Mouse (Mus musculus): Measurements from ENCODE around the gene Rgs12. TPM values are rescaled to one million over a fixed set of nuclear protein-coding genes. Genes with fewer than 3 reads are reported as not detected.

The Rgs12 gene
- total RNA-seq (2021), result 10 to 100 TPM; 15.6 to 16.2 TPM

GRCm38 (mm10) chr5:34948861-34949760 is at the start of gene Rgs12:
Gene Rgs12 (plus strand): TSS chr5:34949445.
- intact Hi-C loops (cut with DNase I), result no loop called here
- peak; percentile 85 to 89 for DNase-seq

DNA sequence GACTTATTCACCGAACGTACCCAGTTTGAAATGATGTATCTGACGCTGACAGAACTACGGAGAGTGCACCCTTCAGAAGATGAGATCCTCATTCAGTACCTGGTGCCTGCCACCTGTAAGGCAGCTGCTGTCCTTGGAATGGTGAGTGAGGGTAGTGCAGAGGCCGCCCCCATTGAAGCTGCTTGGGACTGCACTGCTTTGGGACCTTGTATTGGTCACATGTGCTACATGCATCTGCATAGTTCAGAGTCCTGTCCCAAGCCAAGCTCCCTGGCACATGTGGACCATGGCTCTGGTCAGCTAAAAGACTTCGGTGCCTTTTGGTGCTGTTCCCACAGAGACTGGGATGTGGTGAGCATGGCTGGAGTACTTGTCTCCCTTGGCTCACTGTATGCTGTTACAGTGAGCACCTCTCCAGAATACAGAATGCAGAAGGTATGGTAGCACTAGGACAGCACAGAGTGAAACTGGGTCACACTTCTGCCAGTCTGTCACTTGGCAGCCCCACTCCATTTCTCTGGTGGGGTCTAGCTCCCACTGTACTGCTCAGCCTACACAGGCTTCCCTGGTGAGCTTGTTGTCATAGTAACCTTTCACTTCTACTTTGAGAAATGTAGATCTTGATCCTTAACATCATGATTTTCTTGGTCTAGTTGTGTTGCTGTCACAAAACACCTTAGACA is 49.3 kb upstream of the Rgs12 start:
- intact Hi-C loops (cut with DNase I), result no loop called here
- no peak for DNase-seq

DNA sequence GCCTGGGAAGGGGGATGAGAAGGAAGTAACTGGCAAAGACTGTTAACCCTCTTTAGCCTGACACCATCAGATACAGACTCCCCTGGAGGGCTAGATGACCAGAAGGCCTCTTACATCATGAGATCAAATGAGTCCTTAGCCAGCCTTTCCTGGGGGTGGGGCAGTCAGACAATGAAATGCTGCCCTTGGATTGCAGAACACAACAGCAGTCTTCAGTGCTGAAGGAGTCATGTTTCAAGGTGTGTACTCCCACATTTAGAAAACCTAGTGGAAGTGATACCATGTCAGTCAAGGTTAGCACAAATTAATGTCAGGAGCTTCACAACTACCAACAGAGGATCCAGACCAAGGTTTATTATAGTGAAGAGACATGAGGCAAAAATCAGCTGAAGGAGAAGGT is 46.9 kb upstream of the Rgs12 start:
- no peak for DNase-seq
- intact Hi-C loops (cut with DNase I), result no loop called here

DNA sequence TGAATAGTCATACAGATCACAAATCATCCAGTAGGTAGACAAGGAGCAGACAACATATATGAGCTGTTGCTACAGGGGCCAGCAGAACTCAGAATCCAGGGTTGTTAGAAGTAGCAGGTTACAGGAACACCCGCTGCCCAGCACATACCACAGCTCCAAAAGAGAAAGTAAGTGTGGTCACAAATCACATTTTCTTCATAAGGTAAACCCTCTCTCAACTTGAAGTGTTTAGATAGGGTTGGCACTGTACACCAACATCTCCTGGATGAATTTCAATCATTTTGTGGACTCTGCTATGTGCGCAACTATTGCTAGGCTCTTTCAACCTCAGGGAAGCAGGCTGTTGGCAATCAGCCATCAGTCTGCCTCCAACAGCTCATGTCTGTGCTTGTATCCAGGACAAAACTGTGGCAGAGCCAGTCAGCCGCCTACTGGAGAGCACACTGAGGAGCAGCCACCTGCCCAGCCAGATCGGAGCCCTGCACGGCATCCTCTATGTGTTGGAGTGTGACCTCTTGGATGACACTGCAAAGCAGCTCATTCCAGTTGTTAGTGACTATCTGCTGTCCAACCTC is 46.3 kb upstream of the Rgs12 start:
- intact Hi-C loops (cut with DNase I), result no loop called here
- DNase-seq, result peak; percentile 23

DNA sequence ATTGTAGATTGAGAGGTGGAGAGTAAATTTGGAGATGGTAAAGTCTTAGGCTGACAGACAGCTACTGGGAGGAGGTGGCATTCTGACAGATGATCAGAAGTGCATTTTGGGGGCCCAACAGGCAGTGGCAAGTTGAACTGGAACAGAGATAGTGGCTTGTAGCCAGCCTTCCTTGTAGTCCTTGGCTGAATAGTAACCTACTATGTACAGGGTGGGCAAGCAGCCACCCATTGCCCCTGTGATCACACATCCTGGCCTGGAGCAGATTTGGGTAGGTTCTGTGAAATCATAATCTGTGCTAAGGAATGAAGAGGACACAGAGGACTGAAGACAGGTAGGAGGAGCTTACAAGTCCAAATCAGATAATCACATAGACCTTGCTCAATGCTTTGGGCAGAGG is 44.8 kb upstream of the Rgs12 start:
- intact Hi-C loops (cut with DNase I), result no loop called here
- DNase-seq, result no peak

GRCm38 (mm10) chr5:34907230-34907629 is 42.0 kb upstream of the Rgs12 start:
- intact Hi-C loops (cut with DNase I), result no loop called here
- no peak for DNase-seq

GRCm38 (mm10) chr5:34907910-34908725 is 41.1 kb upstream of the Rgs12 start, which contains the start of gene Msantd1:
Gene Msantd1 (plus strand): TSS chr5:34908012.
- intact Hi-C loops (cut with DNase I), result no loop called here
- no peak for DNase-seq

GRCm38 (mm10) chr5:34908726-34909633 is 40.3 kb upstream of the Rgs12 start:
- intact Hi-C loops (cut with DNase I), result no loop called here
- DNase-seq, result no peak

DNA sequence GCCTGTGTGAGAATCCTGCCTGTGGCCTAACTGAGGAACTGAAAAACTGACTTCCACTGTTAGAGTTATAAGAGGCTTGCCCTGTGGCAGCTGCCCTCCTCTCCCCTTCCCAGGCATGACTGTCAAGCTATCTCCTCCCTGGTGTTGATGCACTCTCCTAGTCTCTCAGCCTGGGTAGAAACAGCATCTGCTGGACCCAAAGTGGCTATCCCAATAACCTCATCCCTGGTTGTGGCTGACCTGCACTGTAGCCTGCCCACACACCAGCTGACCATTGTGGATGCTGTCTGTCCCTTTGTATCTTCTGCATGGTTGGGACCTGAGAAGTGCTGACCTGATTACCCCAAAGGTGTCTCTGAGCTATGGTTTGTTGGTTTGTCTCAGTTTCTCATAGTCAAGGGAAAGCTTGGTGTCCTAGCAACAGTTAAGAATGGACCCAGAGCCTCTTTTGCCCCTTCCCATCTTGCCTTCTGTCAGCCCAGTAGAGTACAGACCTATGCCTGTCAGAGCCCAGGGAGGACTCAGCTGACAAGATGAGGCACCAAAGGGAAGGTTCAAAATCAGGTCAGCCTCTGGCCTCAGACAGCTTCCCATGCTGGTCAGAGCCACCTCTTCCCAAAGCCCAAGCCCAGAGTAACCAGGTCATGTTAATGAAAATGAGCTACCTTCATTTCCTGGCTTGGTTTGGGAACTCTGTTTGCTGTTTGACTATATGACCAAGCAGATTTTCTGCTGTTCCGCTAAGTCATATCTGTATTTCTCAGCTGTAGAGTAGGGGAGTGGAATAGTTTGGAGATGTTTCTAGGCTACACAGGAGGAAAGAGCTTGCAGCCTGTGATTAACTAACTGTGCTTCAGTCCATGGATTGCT is 39.4 kb upstream of the Rgs12 start:
- DNase-seq, result no peak

DNA sequence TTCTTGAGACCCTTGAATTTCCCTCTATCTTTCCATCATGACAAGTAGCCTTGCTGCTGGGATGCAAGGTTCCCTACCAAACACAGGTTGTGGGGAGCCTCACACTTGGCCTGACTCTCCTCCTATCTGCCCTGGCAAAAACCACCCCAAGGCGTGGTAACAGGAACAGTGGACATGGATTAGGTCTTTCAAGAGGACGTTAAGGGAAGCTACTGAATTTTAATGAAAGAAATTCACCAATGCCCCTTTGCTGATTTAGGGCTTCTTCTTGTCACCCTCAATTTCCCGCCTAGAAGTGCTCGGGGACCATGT is 38.8 kb upstream of the Rgs12 start:
- no peak for DNase-seq
- intact Hi-C loops (cut with DNase I), result no loop called here

More for the DNA sequence above, 39.4 kb upstream of the Rgs12 start:
- intact Hi-C loops (cut with DNase I), result no loop called here

- DNase-seq, result peak; percentile 78 to 82
- intact Hi-C loops (cut with DNase I), result loop anchor here (1.0 to 2.0 kb wide), 3 partner anchors 71 to 128 kb away; no protein-coding TSS in a partner anchor
Observed at GRCm38 (mm10) chr5:34915801-34916200, 33.4 kb upstream of the Rgs12 start.

GRCm38 (mm10) chr5:34917234-34917655 is 32.0 kb upstream of the Rgs12 start:
- DNase-seq, result no peak
- intact Hi-C loops (cut with DNase I), result no loop called here

GRCm38 (mm10) chr5:34918785-34919184 is 30.5 kb upstream of the Rgs12 start:
- DNase-seq, result no peak
- intact Hi-C loops (cut with DNase I), result no loop called here

DNA sequence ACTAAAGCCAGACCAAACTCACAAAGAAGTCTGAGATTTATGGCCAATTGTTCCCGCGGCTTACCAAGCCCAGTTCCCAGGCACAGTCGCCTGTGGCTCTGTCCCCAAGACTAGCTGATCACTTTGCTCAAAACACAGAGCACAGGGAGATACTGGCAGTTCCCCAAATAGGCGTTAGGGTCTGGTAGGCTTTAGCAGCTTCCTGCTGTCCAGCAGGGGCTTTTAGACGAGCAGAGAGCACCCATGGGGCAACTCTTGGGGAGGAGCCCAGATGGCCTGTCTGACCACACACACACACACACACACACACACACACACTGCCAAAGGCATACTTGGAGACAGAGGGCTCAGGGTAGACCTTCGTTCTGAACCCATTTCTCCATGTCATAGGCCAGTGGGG is 26.7 kb upstream of the Rgs12 start:
- intact Hi-C loops (cut with DNase I), result no loop called here
- no peak for DNase-seq

DNA sequence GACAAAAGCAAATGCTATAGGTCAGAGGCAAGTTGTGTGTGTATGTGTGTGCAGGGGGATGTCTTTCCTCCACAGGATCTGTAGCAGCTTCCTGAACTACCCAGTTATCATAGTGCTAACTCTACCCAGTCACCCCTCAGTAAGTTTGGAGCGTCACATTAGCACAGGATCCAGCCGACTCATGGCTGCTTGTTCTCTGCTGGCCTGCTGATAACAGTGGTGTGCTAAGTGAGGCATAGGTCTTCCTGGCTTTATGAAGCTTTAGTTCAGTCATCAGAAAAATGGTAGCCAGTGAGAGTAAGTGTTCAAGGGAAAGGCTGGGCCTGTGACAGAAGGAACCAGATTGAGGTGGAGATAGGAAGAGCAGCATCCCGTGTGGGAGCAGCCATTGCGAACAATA is 25.3 kb upstream of the Rgs12 start:
- intact Hi-C loops (cut with DNase I), result no loop called here
- no peak for DNase-seq

- intact Hi-C loops (cut with DNase I), result no loop called here
- no peak for DNase-seq
Observed at GRCm38 (mm10) chr5:34924519-34924918, 24.7 kb upstream of the Rgs12 start.

DNA sequence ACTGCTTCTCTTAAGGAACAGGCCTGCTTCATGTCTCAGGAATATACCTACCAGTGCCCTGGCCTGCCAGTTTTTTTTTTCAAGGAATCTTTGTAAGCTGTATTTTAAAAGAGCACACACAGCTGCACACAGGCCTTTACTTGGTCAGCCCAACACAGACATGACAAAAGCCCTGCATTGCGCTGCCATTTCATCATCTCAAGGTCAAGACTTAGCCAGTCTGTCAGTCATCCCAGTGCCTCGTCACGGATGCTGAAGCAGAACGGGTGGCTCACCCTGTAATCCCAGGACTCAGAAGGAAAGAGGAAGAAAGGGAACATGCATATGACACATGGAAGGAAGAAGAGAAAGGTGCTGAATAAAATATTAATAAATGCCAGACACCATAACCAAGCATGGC is 21.6 kb upstream of the Rgs12 start:
- intact Hi-C loops (cut with DNase I), result no loop called here
- DNase-seq, result no peak

DNA sequence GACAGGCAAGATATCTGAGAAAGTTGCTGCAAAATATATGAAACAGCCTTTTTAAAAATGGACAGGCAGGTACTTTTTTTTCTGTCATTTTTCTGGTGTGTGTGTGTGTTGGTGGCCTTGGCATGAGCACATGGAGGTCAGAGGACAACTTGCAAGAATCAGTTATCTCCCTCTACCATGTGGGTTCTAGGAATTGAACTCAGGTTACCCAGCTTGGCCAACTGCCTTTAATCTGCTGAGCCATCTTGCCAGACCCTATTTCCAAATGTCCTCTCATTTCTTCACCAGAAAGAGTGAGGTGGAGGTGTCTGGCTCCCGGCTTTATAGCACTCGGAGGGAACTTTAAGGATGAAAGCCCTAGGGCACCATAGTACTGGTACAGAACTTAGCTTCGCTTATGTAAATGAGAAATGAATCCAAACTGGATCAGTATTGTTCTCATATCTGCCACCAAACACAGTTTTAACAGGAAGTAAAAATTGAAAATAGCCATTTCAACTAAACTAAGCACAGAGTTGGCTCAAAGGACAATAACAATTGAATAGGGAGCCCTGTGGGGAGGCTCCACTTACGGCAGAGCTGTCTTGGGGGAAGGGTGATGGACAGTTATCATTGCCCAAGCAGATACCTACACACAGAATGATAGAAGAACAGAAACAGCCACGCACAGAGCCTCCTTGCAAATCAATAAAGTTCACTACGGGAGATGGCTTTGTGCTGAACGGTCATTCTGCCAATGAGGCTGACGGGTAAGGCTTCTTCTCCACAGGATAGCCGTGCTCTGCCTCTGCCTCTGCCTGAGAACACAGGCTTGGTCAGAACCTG is 18.9 kb upstream of the Rgs12 start:
- no peak for DNase-seq
- intact Hi-C loops (cut with DNase I), result no loop called here

Measured in heart, postnatal 36 days (tissue).